Mouse (Mus musculus): ENCODE measurements around the gene Wdfy2. TPM values are rescaled to one million over a fixed set of nuclear protein-coding genes. Genes with fewer than 3 reads are reported as not detected.

Wdfy2 gene
- polyA plus RNA-seq, 1 experiment from 2014 or later: 13.0 TPM

DNA sequence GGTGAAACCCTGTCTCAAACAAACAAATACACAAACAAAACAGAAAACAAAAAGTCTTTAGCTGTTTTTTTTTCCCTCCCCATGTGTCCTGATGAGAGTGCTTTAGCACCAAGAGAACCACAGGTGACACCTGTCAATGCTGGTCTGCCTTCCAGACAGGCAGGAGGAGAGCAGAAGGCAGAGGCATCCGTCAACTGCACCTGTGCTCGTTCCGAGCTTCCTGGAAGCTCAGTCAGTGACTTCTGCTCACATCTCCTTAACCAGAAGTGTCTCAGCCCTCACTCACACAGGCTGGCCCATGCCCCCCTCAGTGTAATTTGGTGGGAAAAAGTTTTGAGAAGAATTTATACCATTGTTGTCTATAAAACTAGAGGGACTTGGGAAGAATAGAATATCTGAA, 15.4 kb downstream of the Wdfy2 start:
- H3K9ac ChIP-seq (replicated peaks; ENCODE audit: low read length): no peak overlapping the region
- H3K27me3 ChIP-seq (ENCODE audit: control insufficient read depth, insufficient read depth, low read length): no peaks in the 10 kb centered on the region
- H3K36me3 ChIP-seq (ENCODE audit: control insufficient read depth, insufficient read depth, low read length): no peaks in the 10 kb centered on the region
- H3K4me1 ChIP-seq (ENCODE audit: control insufficient read depth, insufficient read depth, low read length): peaks cover 13% of the 10 kb centered on the region; the same call in 1 of the 2 replicates
- H3K4me2 ChIP-seq (ENCODE audit: low read length): no peak overlapping the region
- ATAC-seq (ENCODE audit: low FRiP score, low TSS enrichment) (no peak), DNase-seq (no peak)
- H3K9me3 ChIP-seq (ENCODE audit: control insufficient read depth, low read length): peaks cover 9% of the 10 kb centered on the region
- WGBS: 89% methylated on average over 3 of the region's 3 CpGs
- H3K27ac ChIP-seq (replicated peaks; ENCODE audit: low read depth, low read length): no peak overlapping the region
- H3K4me3 ChIP-seq (replicated peaks; ENCODE audit: low read depth, low read length): no peak overlapping the region

DNA sequence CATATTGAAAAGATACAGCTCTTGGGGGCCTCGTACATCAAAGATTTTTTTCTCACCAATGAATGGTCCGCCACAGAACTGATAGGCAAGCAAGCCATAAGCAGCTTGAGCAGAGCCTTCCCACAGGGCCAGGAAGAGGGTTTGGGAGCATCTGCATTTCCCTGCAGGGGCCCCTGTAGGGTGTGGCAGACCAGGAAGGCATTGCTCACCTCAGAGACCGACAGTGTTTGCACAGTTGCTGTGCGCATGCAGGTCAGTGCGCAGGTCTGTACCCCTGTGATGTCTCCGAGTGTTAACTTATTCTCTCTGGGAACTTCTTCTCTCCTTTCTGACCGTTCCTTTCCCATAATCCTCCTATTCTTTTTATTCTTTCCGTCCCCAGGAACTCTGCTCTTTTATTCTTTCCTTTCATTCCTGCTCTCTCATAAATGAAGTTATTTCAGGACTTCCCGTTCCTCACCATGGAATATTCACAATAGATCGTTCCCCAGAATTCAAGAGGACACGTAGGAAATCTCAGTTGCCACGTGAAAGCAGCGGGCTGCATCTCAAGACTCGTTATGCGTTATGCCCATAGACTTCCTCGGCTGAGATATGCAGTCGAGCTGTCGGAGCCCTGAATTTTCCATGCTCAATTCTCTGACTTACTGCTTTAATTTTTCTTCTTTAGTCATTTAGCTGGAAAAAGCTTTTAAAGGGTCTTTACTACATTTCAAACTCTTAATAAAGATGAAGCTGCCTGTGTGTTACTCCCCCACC, 17.8 kb downstream of the Wdfy2 start:
- ATAC-seq (ENCODE audit: low FRiP score, low TSS enrichment) (no peak), DNase-seq (no peak)
- Histone ChIP-seq H3K4me2 (ENCODE audit: low read length) (peak overlapping the region; percentile 27; the same call in 1 of the 2 replicates), H3K4me3 (replicated peaks; ENCODE audit: low read depth, low read length) (no peak overlapping the region), H3K36me3 (ENCODE audit: control insufficient read depth, insufficient read depth, low read length) (no peaks in the 10 kb centered on the region), H3K9me3 (ENCODE audit: control insufficient read depth, low read length) (no peaks in the 10 kb centered on the region), H3K4me1 (ENCODE audit: control insufficient read depth, insufficient read depth, low read length) (peaks cover 13% of the 10 kb centered on the region; the same call in 1 of the 2 replicates), H3K9ac (replicated peaks; ENCODE audit: low read length) (no peak overlapping the region), H3K27me3 (ENCODE audit: control insufficient read depth, insufficient read depth, low read length) (no peaks in the 10 kb centered on the region), H3K27ac (replicated peaks; ENCODE audit: low read depth, low read length) (no peak overlapping the region)
- 45% methylated on average over 18 of the region's 18 CpGs for WGBS

DNA sequence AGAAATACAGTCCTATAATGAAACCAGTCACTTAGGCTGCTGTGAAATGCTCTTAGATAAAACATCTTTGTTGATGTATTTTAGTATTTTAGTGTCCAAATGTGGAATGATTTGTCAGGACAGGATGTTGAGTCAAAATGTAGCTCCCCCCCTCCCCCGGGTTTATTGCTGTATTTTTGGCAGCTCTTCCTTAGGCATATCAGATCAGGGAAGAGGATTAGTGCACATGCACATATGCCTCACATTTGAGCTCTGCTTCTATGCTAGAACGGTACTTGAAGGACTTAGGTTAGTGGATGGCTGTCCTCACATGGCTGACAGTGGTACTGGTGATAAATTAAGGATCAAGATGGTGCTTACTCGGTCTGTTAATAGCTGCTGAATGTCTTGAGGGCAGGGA, 18.4 kb downstream of the Wdfy2 start:
- ATAC-seq (ENCODE audit: low FRiP score, low TSS enrichment) (no peak), DNase-seq (no peak)
- H3K4me2 ChIP-seq (ENCODE audit: low read length): 0 out of 2 replicates have a peak overlapping the region, but pooled peaks have one; percentile 27
- no peaks in the 10 kb centered on the region for H3K27me3 ChIP-seq (ENCODE audit: control insufficient read depth, insufficient read depth, low read length)
- no peak overlapping the region for H3K27ac ChIP-seq (replicated peaks; ENCODE audit: low read depth, low read length)
- peaks cover 13% of the 10 kb centered on the region; the same call in 1 of the 2 replicates for H3K4me1 ChIP-seq (ENCODE audit: control insufficient read depth, insufficient read depth, low read length)
- no peak overlapping the region for H3K9ac ChIP-seq (replicated peaks; ENCODE audit: low read length)
- H3K9me3 ChIP-seq (ENCODE audit: control insufficient read depth, low read length): no peaks in the 10 kb centered on the region
- 70% methylated on average over 3 of the region's 3 CpGs for WGBS
- H3K4me3 ChIP-seq (replicated peaks; ENCODE audit: low read depth, low read length): no peak overlapping the region
- no peaks in the 10 kb centered on the region for H3K36me3 ChIP-seq (ENCODE audit: control insufficient read depth, insufficient read depth, low read length)

DNA sequence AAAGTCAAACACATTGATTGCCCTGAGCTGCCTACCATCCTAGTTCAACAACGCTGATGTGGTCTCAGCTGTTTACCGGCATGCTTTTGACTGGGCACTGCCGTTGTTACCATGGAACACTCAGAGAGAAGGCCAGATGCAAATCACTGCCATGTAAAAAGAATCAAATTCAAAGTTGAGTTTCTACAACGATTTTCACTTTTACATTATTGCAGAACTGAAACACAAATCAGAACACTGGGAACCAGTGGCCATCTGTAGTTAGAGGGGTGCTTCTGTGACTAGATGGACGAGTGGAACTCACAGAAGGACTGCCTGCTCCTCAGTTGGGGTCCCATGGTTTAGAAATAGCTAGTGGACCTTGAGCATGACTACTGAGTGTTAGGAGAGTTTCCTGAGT, 19.0 kb downstream of the Wdfy2 start:
- Histone ChIP-seq H3K4me3 (replicated peaks; ENCODE audit: low read depth, low read length) (no peak overlapping the region), H3K27me3 (ENCODE audit: control insufficient read depth, insufficient read depth, low read length) (no peaks in the 10 kb centered on the region)
- 90% methylated on average over 5 of the region's 5 CpGs for WGBS

DNA sequence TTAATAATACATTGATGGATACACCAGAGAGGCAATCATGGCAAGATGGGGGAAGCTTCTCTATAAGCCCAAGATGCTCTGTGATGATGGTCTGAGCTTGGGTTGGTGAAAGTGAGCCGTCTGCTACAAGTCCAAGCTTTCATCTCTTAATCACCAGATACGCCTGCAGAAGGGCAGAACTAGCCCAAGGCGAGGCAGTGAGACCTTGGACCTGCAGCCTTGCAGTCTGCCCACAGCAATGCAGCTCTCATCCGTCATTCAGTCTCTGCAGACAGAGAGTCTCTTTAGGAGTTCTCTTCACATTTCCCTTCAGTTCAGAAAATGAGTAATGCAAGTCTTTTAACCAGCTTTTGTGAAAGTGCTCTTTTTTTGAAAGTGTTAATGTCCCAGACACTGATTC, 20.4 kb downstream of the Wdfy2 start:
- DNase-seq (no peak), ATAC-seq (ENCODE audit: low FRiP score, low TSS enrichment) (no peak)
- no peak overlapping the region for H3K27ac ChIP-seq (replicated peaks; ENCODE audit: low read depth, low read length)
- no peaks in the 10 kb centered on the region for H3K9me3 ChIP-seq (ENCODE audit: control insufficient read depth, low read length)
- H3K27me3 ChIP-seq (ENCODE audit: control insufficient read depth, insufficient read depth, low read length): no peaks in the 10 kb centered on the region
- no peak overlapping the region for H3K4me3 ChIP-seq (replicated peaks; ENCODE audit: low read depth, low read length)
- no peak overlapping the region for H3K9ac ChIP-seq (replicated peaks; ENCODE audit: low read length)
- 89% methylated on average over 4 of the region's 4 CpGs for WGBS
- H3K4me1 ChIP-seq (ENCODE audit: control insufficient read depth, insufficient read depth, low read length): peaks cover 9% of the 10 kb centered on the region; the same call in 1 of the 2 replicates
- H3K4me2 ChIP-seq (ENCODE audit: low read length): no peak overlapping the region
- no peaks in the 10 kb centered on the region for H3K36me3 ChIP-seq (ENCODE audit: control insufficient read depth, insufficient read depth, low read length)

More for the DNA sequence above, 19.0 kb downstream of the Wdfy2 start:
- ATAC-seq (ENCODE audit: low FRiP score, low TSS enrichment) (no peak), DNase-seq (no peak)
- Histone ChIP-seq H3K4me1 (ENCODE audit: control insufficient read depth, insufficient read depth, low read length) (peaks cover 13% of the 10 kb centered on the region; the same call in 1 of the 2 replicates), H3K9ac (replicated peaks; ENCODE audit: low read length) (no peak overlapping the region), H3K36me3 (ENCODE audit: control insufficient read depth, insufficient read depth, low read length) (no peaks in the 10 kb centered on the region), H3K4me2 (ENCODE audit: low read length) (no peak overlapping the region), H3K27ac (replicated peaks; ENCODE audit: low read depth, low read length) (no peak overlapping the region), H3K9me3 (ENCODE audit: control insufficient read depth, low read length) (no peaks in the 10 kb centered on the region)

DNA sequence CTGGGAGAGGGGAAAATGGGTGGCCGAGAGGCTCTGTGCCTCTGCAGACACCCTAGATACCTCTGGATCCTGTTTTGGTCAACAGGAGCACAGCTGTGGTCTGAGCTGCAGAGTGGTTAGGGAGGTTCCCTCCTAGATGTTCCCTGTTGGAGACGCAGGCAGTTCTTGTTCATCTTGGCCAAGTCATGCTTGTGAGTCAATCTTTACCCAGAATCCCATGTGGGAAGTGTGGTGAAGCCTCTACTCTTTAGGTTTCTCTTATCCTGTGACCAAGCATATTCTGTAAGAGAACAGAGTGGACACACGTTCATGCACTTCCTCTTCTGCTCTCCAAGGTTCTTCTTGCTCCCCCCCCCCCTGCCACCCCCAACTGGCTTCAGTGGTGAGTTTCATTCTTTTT, 20.8 kb downstream of the Wdfy2 start:
- no peak overlapping the region for H3K4me2 ChIP-seq (ENCODE audit: low read length)
- H3K4me3 ChIP-seq (replicated peaks; ENCODE audit: low read depth, low read length): no peak overlapping the region
- 88% methylated on average over 3 of the region's 3 CpGs for WGBS
- ATAC-seq (ENCODE audit: low FRiP score, low TSS enrichment) (no peak), DNase-seq (no peak)
- H3K9me3 ChIP-seq (ENCODE audit: control insufficient read depth, low read length): no peaks in the 10 kb centered on the region
- no peaks in the 10 kb centered on the region for H3K27me3 ChIP-seq (ENCODE audit: control insufficient read depth, insufficient read depth, low read length)
- H3K4me1 ChIP-seq (ENCODE audit: control insufficient read depth, insufficient read depth, low read length): peaks cover 9% of the 10 kb centered on the region; the same call in 1 of the 2 replicates
- H3K36me3 ChIP-seq (ENCODE audit: control insufficient read depth, insufficient read depth, low read length): no peaks in the 10 kb centered on the region
- H3K9ac ChIP-seq (replicated peaks; ENCODE audit: low read length): no peak overlapping the region
- no peak overlapping the region for H3K27ac ChIP-seq (replicated peaks; ENCODE audit: low read depth, low read length)

DNA sequence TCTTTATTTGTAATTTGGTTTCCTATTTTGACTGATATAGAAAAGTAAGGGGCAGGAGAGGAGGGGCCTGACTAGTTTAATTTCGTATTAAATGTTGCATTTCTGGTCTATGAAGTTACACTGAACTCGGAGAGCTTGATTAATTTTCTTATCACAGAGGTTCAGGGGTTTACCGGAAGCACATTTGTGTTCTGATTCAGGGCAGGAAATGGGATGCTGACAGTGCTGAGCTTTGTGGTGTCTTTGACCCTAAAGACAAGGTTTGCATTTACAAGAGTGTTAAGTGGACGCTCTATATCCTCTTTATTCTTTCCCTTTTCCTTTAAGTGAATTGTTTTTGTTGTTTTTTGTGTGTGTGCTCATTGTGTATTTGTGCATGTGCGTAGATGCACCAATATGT, 25.1 kb downstream of the Wdfy2 start:
- Histone ChIP-seq H3K4me1 (ENCODE audit: control insufficient read depth, insufficient read depth, low read length) (peaks cover 4% of the 10 kb centered on the region; the same call in 1 of the 2 replicates), H3K9ac (replicated peaks; ENCODE audit: low read length) (no peak overlapping the region), H3K4me2 (ENCODE audit: low read length) (no peak overlapping the region), H3K27ac (replicated peaks; ENCODE audit: low read depth, low read length) (no peak overlapping the region), H3K9me3 (ENCODE audit: control insufficient read depth, low read length) (no peaks in the 10 kb centered on the region), H3K4me3 (replicated peaks; ENCODE audit: low read depth, low read length) (no peak overlapping the region), H3K27me3 (ENCODE audit: control insufficient read depth, insufficient read depth, low read length) (no peaks in the 10 kb centered on the region), H3K36me3 (ENCODE audit: control insufficient read depth, insufficient read depth, low read length) (no peaks in the 10 kb centered on the region)
- ATAC-seq (ENCODE audit: low FRiP score, low TSS enrichment) (no peak), DNase-seq (no peak)
- WGBS: 91% methylated on average over 5 of the region's 5 CpGs

DNA sequence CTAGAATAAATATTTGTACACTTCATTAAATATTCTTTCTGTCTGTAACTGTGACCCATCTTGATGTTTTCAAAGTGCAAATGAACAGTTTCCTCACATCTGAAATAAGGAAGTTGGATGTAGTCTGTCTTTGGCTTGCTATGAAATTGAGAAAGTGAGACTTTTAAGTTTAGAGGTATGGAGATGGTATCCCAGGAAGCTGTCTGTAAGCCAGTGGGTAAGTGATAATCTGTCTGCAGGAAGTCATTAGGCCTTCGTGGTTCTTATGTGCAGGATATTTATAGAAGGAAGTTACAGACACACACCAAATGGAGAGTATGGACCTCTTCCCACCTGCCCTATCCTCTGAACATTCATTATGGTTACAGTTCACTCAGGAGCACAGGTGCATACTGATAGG, 26.8 kb downstream of the Wdfy2 start:
- DNase-seq (no peak), ATAC-seq (ENCODE audit: low FRiP score, low TSS enrichment) (no peak)
- no peaks in the 10 kb centered on the region for H3K9me3 ChIP-seq (ENCODE audit: control insufficient read depth, low read length)
- no peak overlapping the region for H3K4me2 ChIP-seq (ENCODE audit: low read length)
- no peak overlapping the region for H3K27ac ChIP-seq (replicated peaks; ENCODE audit: low read depth, low read length)
- H3K27me3 ChIP-seq (ENCODE audit: control insufficient read depth, insufficient read depth, low read length): no peaks in the 10 kb centered on the region
- peaks cover 4% of the 10 kb centered on the region; the same call in 1 of the 2 replicates for H3K4me1 ChIP-seq (ENCODE audit: control insufficient read depth, insufficient read depth, low read length)
- WGBS: 76% methylated on average over 1 of the region's 1 CpGs
- H3K9ac ChIP-seq (replicated peaks; ENCODE audit: low read length): no peak overlapping the region
- no peak overlapping the region for H3K4me3 ChIP-seq (replicated peaks; ENCODE audit: low read depth, low read length)
- H3K36me3 ChIP-seq (ENCODE audit: control insufficient read depth, insufficient read depth, low read length): no peaks in the 10 kb centered on the region

DNA sequence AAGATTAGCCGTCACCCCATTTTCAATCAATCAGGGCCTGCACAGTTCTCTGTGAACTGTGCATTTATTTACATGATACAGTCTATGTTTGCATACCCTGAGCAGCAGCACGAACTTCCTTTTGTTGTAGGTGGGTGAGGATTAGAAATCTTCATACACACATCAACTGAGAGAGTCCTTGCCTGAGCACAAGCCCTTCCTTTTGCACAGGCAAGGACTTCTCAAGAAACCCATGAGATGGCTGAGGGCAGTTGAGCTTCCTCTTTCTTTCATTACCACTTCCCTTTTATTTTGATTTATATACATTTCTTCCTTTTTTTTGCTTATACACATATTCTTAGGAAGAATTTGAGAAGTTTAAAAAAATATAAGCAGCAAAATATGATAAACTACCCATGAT, 27.9 kb downstream of the Wdfy2 start:
- Histone ChIP-seq H3K9me3 (ENCODE audit: control insufficient read depth, low read length) (0 out of 2 replicates have a peak, but pooled peaks cover 1% of the 10 kb centered on the region), H3K27me3 (ENCODE audit: control insufficient read depth, insufficient read depth, low read length) (no peaks in the 10 kb centered on the region), H3K4me2 (ENCODE audit: low read length) (no peak overlapping the region), H3K9ac (replicated peaks; ENCODE audit: low read length) (no peak overlapping the region), H3K36me3 (ENCODE audit: control insufficient read depth, insufficient read depth, low read length) (no peaks in the 10 kb centered on the region), H3K27ac (replicated peaks; ENCODE audit: low read depth, low read length) (no peak overlapping the region), H3K4me3 (replicated peaks; ENCODE audit: low read depth, low read length) (no peak overlapping the region), H3K4me1 (ENCODE audit: control insufficient read depth, insufficient read depth, low read length) (peaks cover 4% of the 10 kb centered on the region; the same call in 1 of the 2 replicates)
- ATAC-seq (ENCODE audit: low FRiP score, low TSS enrichment): no peak
- no peak for DNase-seq
- WGBS: 32% methylated on average over 2 of the region's 2 CpGs
